Mouse (Mus musculus) heart, embryonic 15.5 days (tissue): ENCODE results near the gene Aaas. TPM values are rescaled to one million over a fixed set of nuclear protein-coding genes. Genes with fewer than 3 reads are reported as not detected.

Source experiments
- ATAC-seq: fragments of 200-750 bp; cut with Nextera tagmentation; replicated peaks from 2 replicates; pipeline ENCODE4 v1.8.0; 2017; ENCODE audit warnings: low read depth, moderate TSS enrichment; ENCODE audit not compliant: insufficient number of reproducible peaks, insufficient read depth, low FRiP score
- H3K27ac ChIP-seq: fragments of 300-500 bp; sonication (generic); 2 replicates; pipeline ENCODE4 v1.5.1; 2015; ENCODE audit warnings: mild to moderate bottlenecking, inconsistent platforms
- H3K27me3 ChIP-seq: fragments of 300-500 bp; sonication (generic); 2 replicates; pipeline ENCODE4 v1.6.1; 2015; ENCODE audit warnings: inconsistent platforms
- H3K36me3 ChIP-seq: fragments of 300-500 bp; sonication (generic); 2 replicates; pipeline ENCODE4 v1.6.1; 2015; ENCODE audit warnings: mild to moderate bottlenecking, inconsistent platforms
- H3K4me1 ChIP-seq: fragments of 300-500 bp; sonication (generic); replicated peaks from 2 replicates; pipeline ENCODE4 v1.6.1; 2015; ENCODE audit warnings: inconsistent platforms
- H3K4me2 ChIP-seq: fragments of 300-500 bp; sonication (generic); 2 replicates; pipeline ENCODE4 v1.6.1; 2015; ENCODE audit warnings: inconsistent platforms, mild to moderate bottlenecking, moderate library complexity
- H3K4me3 ChIP-seq: fragments of 300-500 bp; sonication (generic); 2 replicates; pipeline ENCODE4 v1.5.1; 2015; ENCODE audit warnings: mild to moderate bottlenecking, inconsistent platforms
- H3K9ac ChIP-seq: fragments of 300-500 bp; sonication (generic); 2 replicates; pipeline ENCODE4 v1.6.1; 2015; ENCODE audit warnings: mild to moderate bottlenecking, inconsistent platforms
- H3K9me3 ChIP-seq: fragments of 300-500 bp; sonication (generic); replicated peaks from 2 replicates; pipeline ENCODE4 v1.6.1; 2016; ENCODE audit warnings: inconsistent platforms
- WGBS: fragments of 180-500 bp; shearing (Covaris S2); methylation state at CpG from one replicate; pipeline ENCODE4 v1.1.7; 2015; ENCODE audit warnings: mixed read lengths; 5-methylcytosine and 5-hydroxymethylcytosine counted together
- polyA plus RNA-seq: library from polyadenylated mRNA; unstranded; fragments of >200 nt; fragmentation: Nextera tagmentation; extraction: Ambion mirVana; gene quantifications from 2 replicates; pipeline ENCODE4 v1.2.1, GENCODE M21; 2015

The Aaas gene
- polyA plus RNA-seq, 1 experiment from 2014 or later, result 39.1 TPM

DNA sequence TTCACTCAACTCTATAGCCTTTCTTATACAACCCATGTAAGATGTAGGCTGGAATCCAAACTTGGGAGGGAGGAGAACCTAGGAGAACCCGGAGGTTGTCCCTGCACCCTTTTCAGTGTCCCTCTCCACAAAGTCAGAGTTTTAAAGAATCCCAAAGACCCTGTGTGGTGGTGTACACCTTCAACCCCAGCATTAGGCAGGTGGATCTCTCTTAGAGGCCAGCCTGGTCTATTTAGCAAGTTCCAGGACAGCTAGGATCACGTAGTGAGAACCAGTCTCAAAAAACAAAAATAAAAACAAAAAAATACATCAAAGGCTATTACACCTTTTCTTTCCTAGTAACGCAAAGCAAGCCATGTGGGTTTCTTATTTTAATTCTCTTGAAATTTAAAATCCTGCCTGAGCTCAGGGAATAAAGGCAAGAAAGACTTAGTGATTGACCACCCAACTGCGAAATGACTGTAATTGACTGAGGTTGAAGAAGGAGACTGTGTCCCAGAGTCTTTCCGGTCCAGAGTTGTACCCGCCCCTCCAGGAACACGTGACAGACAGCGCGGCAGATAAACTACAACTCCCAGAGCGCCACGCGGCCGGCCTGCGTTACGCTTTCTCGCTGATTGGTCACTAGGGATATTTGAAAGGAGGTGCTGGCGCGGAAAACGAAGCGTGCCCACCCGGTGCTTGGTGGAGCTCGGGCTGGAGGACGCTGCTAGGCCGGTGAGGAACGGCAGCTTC lies 54.8 kb downstream of the Aaas start, which contains the start of gene Espl1:
TSS of gene Espl1 (plus strand) at position 634 of the 735 bp plus-strand sequence.
- peaks cover 13% of the 10 kb centered on the region for H3K4me1 ChIP-seq
- WGBS, result 7% methylated on average over 25 of the region's 25 CpGs
- peak within 1 kb of the TSS; percentile 98 for H3K4me2 ChIP-seq
- peak within 1 kb of the TSS; percentile 68 for H3K9ac ChIP-seq
- peak within 1 kb of the TSS; percentile 89 for H3K4me3 ChIP-seq
- ATAC-seq, result peak; percentile 98
- no peaks in the 10 kb centered on the region for H3K27me3 ChIP-seq
- peak within 1 kb of the TSS; percentile 33; the same call in 1 of the 2 replicates for H3K27ac ChIP-seq
- no peaks in the 10 kb centered on the region for H3K9me3 ChIP-seq
- peaks cover 24% of the 10 kb centered on the region for H3K36me3 ChIP-seq

Other genes with a start within 250 kb of the Aaas start
- gene Spryd3, start 214.5 kb downstream of the Aaas start, polyA plus RNA-seq, result 16.0 and 22.4 TPM in 2 replicates
- gene Igfbp6, start 206.4 kb downstream of the Aaas start, polyA plus RNA-seq, result 9.5 and 10.2 TPM in 2 replicates
- 0.23 and 0.63 TPM in 2 replicates for gene Soat2, start 200.2 kb downstream of the Aaas start, polyA plus RNA-seq
- 25.8 and 34.3 TPM in 2 replicates for gene Zfp740, start 147.5 kb downstream of the Aaas start, polyA plus RNA-seq
- 31.1 and 47.9 TPM in 2 replicates for gene Csad, start 146.0 kb downstream of the Aaas start, polyA plus RNA-seq
- gene Itgb7, start 118.8 kb downstream of the Aaas start, polyA plus RNA-seq, result 1.7 and 8.9 TPM in 2 replicates
- 7.9 and 15.8 TPM in 2 replicates for gene Rarg, start 93.3 kb downstream of the Aaas start, polyA plus RNA-seq
- not detected in 2 replicates for gene Gm9918, start 80.2 kb downstream of the Aaas start, polyA plus RNA-seq
- gene Mfsd5, start 71.3 kb downstream of the Aaas start, polyA plus RNA-seq, result 39.3 and 47.4 TPM in 2 replicates
- gene Espl1, start 54.5 kb downstream of the Aaas start, polyA plus RNA-seq, result 14.7 and 20.0 TPM in 2 replicates
- 261 and 296 TPM in 2 replicates for gene Pfdn5, start 24.7 kb downstream of the Aaas start, polyA plus RNA-seq
- gene Myg1, start 19.1 kb downstream of the Aaas start, polyA plus RNA-seq, result 47.9 and 69.2 TPM in 2 replicates
- 0.15 and 0.22 TPM in 2 replicates for gene Sp7, start 16.4 kb upstream of the Aaas start, polyA plus RNA-seq
- gene Sp1, start 55.4 kb upstream of the Aaas start, polyA plus RNA-seq, result 4.7 and 5.0 TPM in 2 replicates
- 4.9 and 5.7 TPM in 2 replicates for gene Amhr2, start 94.6 kb upstream of the Aaas start, polyA plus RNA-seq
- gene Prr13, start 108.3 kb upstream of the Aaas start, polyA plus RNA-seq, result 87.9 and 91.2 TPM in 2 replicates
- 130 and 139 TPM in 2 replicates for gene Pcbp2, start 119.8 kb upstream of the Aaas start, polyA plus RNA-seq
- 2.0 and 2.6 TPM in 2 replicates for gene Gm10337, start 153.0 kb upstream of the Aaas start, polyA plus RNA-seq
- 9.8 and 13.1 TPM in 2 replicates for gene Map3k12, start 166.3 kb upstream of the Aaas start, polyA plus RNA-seq
- gene Tarbp2, start 167.4 kb upstream of the Aaas start, polyA plus RNA-seq, result 78.3 and 87.9 TPM in 2 replicates
- 2.3 and 2.4 TPM in 2 replicates for gene Npff, start 174.2 kb upstream of the Aaas start, polyA plus RNA-seq